Mouse (Mus musculus) heart, embryonic 16.5 days (tissue): ENCODE data around the gene Tbcel. TPM values are rescaled to one million over a fixed set of nuclear protein-coding genes. Genes with fewer than 3 reads are reported as not detected.

ENCODE experiments used
- ATAC-seq: fragments of 200-750 bp; cut with Nextera tagmentation; replicated peaks from 2 replicates; pipeline ENCODE4 v1.8.0; 2017; ENCODE audit warnings: moderate number of reproducible peaks; ENCODE audit not compliant: insufficient read depth, low FRiP score; ENCODE audit errors: extremely low read depth
- H3K27ac ChIP-seq: fragments of 300-500 bp; sonication (generic); 2 replicates; pipeline ENCODE4 v1.5.1; 2014; ENCODE audit warnings: mild to moderate bottlenecking, low read length, control low read depth, moderate library complexity
- H3K27me3 ChIP-seq: fragments of 300-500 bp; sonication (generic); 2 replicates; pipeline ENCODE4 v1.6.1; 2014; ENCODE audit warnings: low read length, mixed read lengths; ENCODE audit not compliant: control insufficient read depth, insufficient read depth
- H3K36me3 ChIP-seq: fragments of 300-500 bp; sonication (generic); 2 replicates; pipeline ENCODE4 v1.6.1; 2014; ENCODE audit not compliant: control insufficient read depth, insufficient read depth
- H3K4me1 ChIP-seq: fragments of 300-500 bp; sonication (generic); 2 replicates; pipeline ENCODE4 v1.6.1; 2014; ENCODE audit warnings: low read length, mixed read lengths; ENCODE audit not compliant: control insufficient read depth, insufficient read depth
- H3K4me2 ChIP-seq: fragments of 300-500 bp; sonication (generic); 2 replicates; pipeline ENCODE4 v1.6.1; 2014; ENCODE audit warnings: low read depth, mild to moderate bottlenecking, control low read depth, low read length
- H3K4me3 ChIP-seq: fragments of 300-500 bp; sonication (generic); 2 replicates; pipeline ENCODE4 v1.5.1; 2014; ENCODE audit warnings: mild to moderate bottlenecking, control low read depth, low read length
- H3K9ac ChIP-seq: fragments of 300-500 bp; sonication (generic); 2 replicates; pipeline ENCODE4 v1.6.1; 2014; ENCODE audit warnings: low read length, control low read depth
- H3K9me3 ChIP-seq: fragments of 300-500 bp; sonication (generic); replicated peaks from 2 replicates; pipeline ENCODE4 v1.6.1; 2016; ENCODE audit warnings: low read length; ENCODE audit not compliant: control insufficient read depth
- WGBS: fragments of 180-500 bp; shearing (Covaris S2); extraction: QIAGEN DNeasy Blood & Tissue Kit; methylation state at CpG from one replicate; pipeline ENCODE4 v1.1.7; 2014; 5-methylcytosine and 5-hydroxymethylcytosine counted together
- polyA plus RNA-seq: library from polyadenylated mRNA; unstranded; fragments of >200 nt; fragmentation: Nextera tagmentation; extraction: Ambion mirVana; gene quantifications from 2 replicates; pipeline ENCODE4 v1.2.1, GENCODE M21; 2015

Tbcel gene
- polyA plus RNA-seq, 1 experiment from 2014 or later: 2.9 TPM

DNA sequence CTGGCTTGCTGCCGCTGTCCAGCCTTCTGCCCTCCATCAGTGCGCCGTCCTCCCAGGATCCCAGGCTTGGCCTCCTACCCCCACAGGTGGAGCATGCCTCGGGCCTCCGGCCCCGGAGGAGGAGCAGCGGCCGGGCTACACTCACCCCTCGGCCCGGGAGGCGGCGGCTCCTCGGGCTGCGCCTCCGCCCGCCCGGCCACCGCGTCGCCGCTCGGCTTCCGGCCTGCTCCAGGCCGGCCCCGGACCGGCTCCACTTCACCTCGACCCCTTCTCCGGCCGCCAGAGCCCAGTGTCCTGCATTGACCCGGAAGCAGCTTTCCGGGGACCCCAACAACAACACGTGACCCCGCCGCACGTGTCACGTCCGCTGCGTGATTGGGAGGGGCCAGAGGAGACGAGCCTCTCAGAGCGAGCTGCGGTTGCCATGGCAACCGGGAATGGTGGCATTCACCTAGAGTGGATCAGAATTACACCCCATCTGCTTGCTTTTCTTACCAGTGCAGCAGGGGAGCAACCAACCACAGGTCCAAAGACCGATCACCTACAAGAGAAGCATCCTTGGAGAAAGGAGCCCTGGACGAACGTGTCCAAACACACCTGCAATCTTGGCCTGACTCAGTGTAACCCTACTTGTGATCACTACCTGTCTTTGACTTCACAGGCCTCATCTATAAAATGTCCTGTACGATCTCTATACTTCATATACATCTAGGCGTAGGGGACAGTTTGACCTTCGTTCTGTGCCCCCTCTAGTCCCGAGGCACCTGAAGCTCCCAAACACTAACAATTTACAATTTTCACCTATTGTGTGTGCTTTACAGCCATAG, 35.5 kb downstream of the Tbcel start:
- Histone ChIP-seq H3K27me3 (peaks cover 11% of the 10 kb centered on the region; the same call in 1 of the 2 replicates), H3K9ac (peak overlapping the region; percentile 75), H3K36me3 (no peaks in the 10 kb centered on the region), H3K9me3 (no peaks in the 10 kb centered on the region), H3K27ac (no peak overlapping the region), H3K4me3 (peak overlapping the region; percentile 75), H3K4me1 (peaks cover 12% of the 10 kb centered on the region), H3K4me2 (peak overlapping the region; percentile 69)
- 8% methylated on average over 49 of the region's 49 CpGs for WGBS
- peak; percentile 77 for ATAC-seq

DNA sequence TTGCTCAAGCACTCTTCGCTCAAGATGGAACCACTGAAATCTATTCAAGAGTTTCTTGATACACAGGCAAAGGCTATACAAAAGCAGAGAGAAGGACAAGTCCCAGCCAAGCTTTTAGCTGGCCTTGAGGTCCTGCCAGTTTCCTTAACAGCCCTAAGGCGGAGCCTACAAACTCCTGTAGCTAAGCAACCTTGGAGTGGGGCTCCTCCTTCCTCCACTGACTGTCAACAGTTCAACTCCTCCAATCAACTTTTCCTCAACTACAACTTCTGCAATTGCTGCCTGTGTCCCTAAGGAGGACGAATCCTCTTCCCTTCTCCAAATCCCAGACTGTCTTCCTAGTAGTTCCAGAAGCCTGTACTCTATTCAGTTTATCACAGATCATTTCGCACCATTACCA, 36.4 kb downstream of the Tbcel start:
- Histone ChIP-seq H3K4me3 (peak overlapping the region; percentile 75), H3K9ac (peak overlapping the region; percentile 75), H3K4me2 (peak overlapping the region; percentile 69), H3K27me3 (peaks cover 11% of the 10 kb centered on the region; the same call in 1 of the 2 replicates), H3K4me1 (peaks cover 12% of the 10 kb centered on the region), H3K27ac (no peak overlapping the region), H3K9me3 (no peaks in the 10 kb centered on the region), H3K36me3 (no peaks in the 10 kb centered on the region)
- ATAC-seq: 0 out of 2 replicates have a peak, but pooled peaks have one; percentile 38
- WGBS: 49% methylated on average over 4 of the region's 4 CpGs

DNA sequence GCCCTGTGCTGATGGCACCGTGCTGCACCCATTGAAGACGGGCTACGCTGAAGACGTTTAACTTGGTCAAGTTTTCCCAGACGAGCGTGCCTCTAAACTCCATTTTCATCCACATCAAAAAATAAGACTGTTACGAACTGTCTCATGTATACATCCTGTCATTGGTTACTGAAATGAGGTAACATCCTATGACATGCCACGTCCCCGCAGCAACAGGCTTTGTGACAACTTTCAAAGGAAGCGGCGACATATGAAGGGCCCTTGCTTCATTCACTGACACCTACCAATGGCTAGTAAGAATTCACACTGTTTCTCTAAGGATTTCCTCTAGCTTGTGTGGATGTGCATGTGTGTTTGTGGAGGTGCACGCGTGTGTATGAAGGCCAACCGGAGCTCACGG, 38.3 kb downstream of the Tbcel start:
- Histone ChIP-seq H3K4me2 (no peak overlapping the region), H3K36me3 (no peaks in the 10 kb centered on the region), H3K9me3 (no peaks in the 10 kb centered on the region), H3K4me1 (peaks cover 12% of the 10 kb centered on the region), H3K27ac (no peak overlapping the region), H3K4me3 (no peak overlapping the region), H3K9ac (no peak overlapping the region), H3K27me3 (peaks cover 4% of the 10 kb centered on the region; the same call in 1 of the 2 replicates)
- ATAC-seq: no peak
- 90% methylated on average over 15 of the region's 15 CpGs for WGBS

DNA sequence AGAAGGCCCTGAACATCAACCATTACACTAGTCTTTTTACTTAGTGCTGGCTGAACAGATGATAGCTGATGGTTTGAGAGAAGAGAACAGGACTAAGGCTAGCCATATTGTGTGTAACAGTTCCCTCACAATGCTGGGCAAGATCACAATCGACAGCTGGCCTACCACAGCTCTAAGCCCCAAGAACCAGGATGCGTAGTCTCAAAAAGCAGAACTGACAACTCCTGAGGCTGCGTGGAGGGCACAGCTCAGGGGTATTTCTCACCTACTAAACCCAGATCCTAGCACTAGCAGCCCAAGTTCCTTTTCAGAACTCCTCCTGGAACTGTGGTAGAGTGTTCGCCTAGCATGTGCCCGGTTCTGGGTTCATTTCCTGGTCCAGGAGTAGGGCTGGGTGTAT, 39.2 kb downstream of the Tbcel start:
- Histone ChIP-seq H3K4me1 (peaks cover 16% of the 10 kb centered on the region), H3K36me3 (no peaks in the 10 kb centered on the region), H3K4me3 (no peak overlapping the region), H3K4me2 (no peak overlapping the region), H3K9ac (no peak overlapping the region), H3K27me3 (no peaks in the 10 kb centered on the region; the same call in 1 of the 2 replicates), H3K9me3 (no peaks in the 10 kb centered on the region), H3K27ac (no peak overlapping the region)
- WGBS: 88% methylated on average over 5 of the region's 5 CpGs
- no peak for ATAC-seq

DNA sequence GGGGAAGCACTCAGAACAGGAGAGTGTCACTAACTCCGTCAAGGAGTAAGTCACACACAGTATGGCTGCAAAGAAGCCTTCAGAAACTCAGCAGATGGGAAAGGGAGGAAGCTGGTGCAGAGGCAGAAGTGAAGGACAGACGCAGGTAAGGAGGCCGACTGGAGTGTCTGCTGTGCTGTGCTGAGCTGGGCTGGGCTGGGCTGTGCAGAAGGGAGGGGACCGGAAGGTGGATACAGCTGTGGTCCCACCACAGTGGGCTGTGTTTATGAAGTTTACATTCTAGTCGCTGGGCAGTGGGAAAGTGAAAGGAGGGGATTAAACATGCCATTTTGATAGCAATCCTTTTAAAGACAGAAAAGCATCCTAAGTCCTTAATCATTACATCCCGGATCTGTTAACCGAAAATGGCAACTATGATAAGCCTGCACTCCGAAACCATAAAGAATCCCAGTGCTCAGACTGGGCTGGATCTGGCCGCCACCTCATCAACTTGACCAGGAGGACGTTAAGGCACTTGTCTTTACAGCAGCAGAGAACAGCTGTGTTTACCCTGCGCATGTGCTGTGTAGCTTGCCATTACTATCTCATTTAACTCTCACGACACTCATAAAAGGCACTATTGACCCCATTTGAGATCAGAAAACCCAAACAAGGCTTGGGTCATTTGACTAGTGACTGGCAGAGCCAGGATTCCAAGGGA, 40.3 kb downstream of the Tbcel start:
- 67% methylated on average over 12 of the region's 12 CpGs for WGBS
- Histone ChIP-seq H3K27ac (no peak overlapping the region), H3K4me2 (no peak overlapping the region), H3K9ac (no peak overlapping the region), H3K36me3 (no peaks in the 10 kb centered on the region), H3K27me3 (no peaks in the 10 kb centered on the region; the same call in 1 of the 2 replicates), H3K9me3 (no peaks in the 10 kb centered on the region), H3K4me3 (no peak overlapping the region), H3K4me1 (peaks cover 19% of the 10 kb centered on the region)
- ATAC-seq: no peak

DNA sequence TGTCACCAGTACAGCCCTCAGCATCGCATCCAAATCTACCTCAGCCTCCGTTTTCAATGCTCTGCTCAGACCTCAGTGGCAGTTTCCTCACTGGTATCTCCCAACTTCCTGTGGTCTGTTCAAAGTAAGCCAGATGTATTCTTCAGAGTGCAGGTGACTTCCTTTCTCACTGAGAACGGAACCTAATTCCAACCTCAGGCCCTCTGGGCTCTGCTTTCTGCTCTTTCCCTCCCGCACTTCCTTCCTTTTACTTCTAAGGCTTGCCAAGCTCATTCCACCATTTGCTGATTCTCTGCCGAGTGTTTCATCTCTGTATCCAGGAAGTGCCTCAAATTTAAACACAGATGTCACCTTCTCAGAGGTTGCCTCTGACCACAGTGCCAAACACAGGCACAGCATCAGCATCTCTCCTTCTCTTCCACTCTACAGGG, 41.9 kb downstream of the Tbcel start:
- WGBS: 45% methylated on average over 5 of the region's 5 CpGs
- H3K27me3 ChIP-seq: no peaks in the 10 kb centered on the region; the same call in none of the 2 replicates
- peaks cover 23% of the 10 kb centered on the region for H3K4me1 ChIP-seq
- no peak overlapping the region for H3K27ac ChIP-seq
- H3K4me3 ChIP-seq: no peak overlapping the region
- peak; percentile 40; the same call in 1 of the 2 replicates for ATAC-seq
- no peaks in the 10 kb centered on the region for H3K36me3 ChIP-seq
- no peak overlapping the region for H3K4me2 ChIP-seq
- no peaks in the 10 kb centered on the region for H3K9me3 ChIP-seq
- no peak overlapping the region for H3K9ac ChIP-seq

DNA sequence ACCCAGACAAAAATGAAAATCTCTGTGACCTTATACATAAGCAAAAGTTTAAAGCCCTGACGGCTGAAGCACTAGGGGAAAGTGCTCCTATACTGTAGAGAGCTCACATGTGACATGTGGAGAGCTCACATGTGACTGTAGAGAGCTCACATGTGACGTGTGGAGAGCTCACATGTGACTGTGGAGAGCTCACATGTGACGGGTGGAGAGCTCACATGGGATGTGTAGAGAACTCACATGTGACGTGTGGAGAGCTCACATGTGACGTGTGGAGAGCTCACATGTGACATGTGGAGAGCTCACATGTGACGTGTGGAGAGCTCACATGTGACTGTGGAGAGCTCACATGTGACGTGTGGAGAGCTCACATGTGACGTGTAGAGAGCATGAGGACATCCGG, 43.4 kb downstream of the Tbcel start:
- Histone ChIP-seq H3K27ac (no peak overlapping the region), H3K4me2 (no peak overlapping the region), H3K4me3 (no peak overlapping the region), H3K9me3 (no peaks in the 10 kb centered on the region), H3K27me3 (peaks cover 12% of the 10 kb centered on the region), H3K36me3 (no peaks in the 10 kb centered on the region), H3K4me1 (peaks cover 22% of the 10 kb centered on the region), H3K9ac (no peak overlapping the region)
- no peak for ATAC-seq
- 87% methylated on average over 9 of the region's 9 CpGs for WGBS

DNA sequence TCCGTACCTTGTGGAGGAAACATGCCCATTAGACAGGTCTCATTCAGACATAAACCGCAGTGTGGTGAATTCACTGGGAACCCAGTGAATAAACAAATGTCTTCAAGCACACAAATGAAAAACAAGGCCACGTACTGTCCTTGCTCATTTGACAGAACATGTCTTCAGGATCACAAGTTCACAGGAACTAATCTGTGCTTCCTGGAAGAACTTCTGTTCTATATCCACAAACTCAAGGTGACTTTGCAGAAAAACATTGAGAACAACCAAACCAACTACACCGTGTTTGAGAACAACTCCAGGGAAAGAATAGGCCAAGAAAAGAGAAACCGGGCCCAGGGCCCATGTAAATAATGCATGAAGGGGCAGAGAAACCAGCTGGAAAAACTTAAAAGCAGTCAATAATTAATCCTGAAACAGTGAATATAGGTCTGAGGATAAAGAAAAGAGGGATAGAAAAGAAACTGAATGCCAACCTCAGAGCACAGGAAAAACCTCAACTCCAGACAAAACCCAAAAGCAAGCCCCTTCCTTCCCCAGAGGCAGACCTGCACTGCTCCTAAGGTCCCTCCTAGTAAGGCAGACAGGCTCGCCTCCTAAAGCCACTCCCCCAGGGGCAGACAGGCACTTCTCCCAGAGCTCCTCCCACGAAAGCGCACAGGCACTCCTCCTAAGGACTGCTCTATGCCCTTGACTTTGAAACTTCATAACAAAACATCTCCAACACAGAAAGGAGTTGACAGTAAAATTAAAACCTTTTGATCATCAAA, 44.2 kb downstream of the Tbcel start:
- peaks cover 25% of the 10 kb centered on the region for H3K4me1 ChIP-seq
- no peaks in the 10 kb centered on the region for H3K9me3 ChIP-seq
- no peak overlapping the region for H3K4me3 ChIP-seq
- peaks cover 16% of the 10 kb centered on the region for H3K27me3 ChIP-seq
- WGBS: 48% methylated on average over 8 of the region's 8 CpGs
- H3K4me2 ChIP-seq: no peak overlapping the region
- no peaks in the 10 kb centered on the region for H3K36me3 ChIP-seq
- no peak overlapping the region for H3K9ac ChIP-seq
- ATAC-seq: peak; percentile 49
- no peak overlapping the region for H3K27ac ChIP-seq
